Mouse (Mus musculus) forebrain, embryonic 10.5 days (tissue): ENCODE results near the gene Coro1c. TPM values are rescaled to one million over a fixed set of nuclear protein-coding genes. Genes with fewer than 3 reads are reported as not detected.

Source experiments
- DNase-seq: peaks from one replicate; pipeline ENCODE4 v3.0.0-alpha.2; 2017; ENCODE audit warnings: low spot score; ENCODE audit errors: extremely low spot score
- H3K27ac ChIP-seq: fragments of 300-500 bp; sonication (generic); 2 replicates; pipeline ENCODE4 v1.5.1; 2016; ENCODE audit warnings: mild to moderate bottlenecking
- H3K27me3 ChIP-seq: fragments of 300-500 bp; sonication (generic); 2 replicates; pipeline ENCODE4 v1.6.1; 2016; ENCODE audit warnings: mild to moderate bottlenecking; ENCODE audit not compliant: poor library complexity, severe bottlenecking
- H3K36me3 ChIP-seq: fragments of 300-500 bp; sonication (generic); replicated peaks from 2 replicates; pipeline ENCODE4 v1.6.1; 2016; ENCODE audit warnings: mild to moderate bottlenecking, moderate library complexity
- H3K4me1 ChIP-seq: fragments of 300-500 bp; sonication (generic); 2 replicates; pipeline ENCODE4 v1.6.1; 2016
- H3K4me3 ChIP-seq: fragments of 300-500 bp; sonication (generic); 2 replicates; pipeline ENCODE4 v1.5.1; 2016; ENCODE audit warnings: mild to moderate bottlenecking, moderate library complexity
- H3K9me3 ChIP-seq: fragments of 300-500 bp; sonication (generic); 2 replicates; pipeline ENCODE4 v1.6.1; 2016; ENCODE audit warnings: mild to moderate bottlenecking, moderate library complexity
- WGBS: fragments of 180-500 bp; shearing (Covaris S2); methylation state at CpG from one replicate; pipeline ENCODE4 v1.1.7; 2016; 5-methylcytosine and 5-hydroxymethylcytosine counted together
- polyA plus RNA-seq: library from polyadenylated mRNA; unstranded; fragments of >200 nt; fragmentation: Nextera tagmentation; extraction: Ambion mirVana; gene quantifications from 2 replicates; pipeline ENCODE4 v1.2.1, GENCODE M21; 2016

Coro1c gene
- polyA plus RNA-seq, 1 experiment from 2014 or later = 209 TPM

GRCm38 (mm10) chr5:113858550-113858949 lies 50.0 kb downstream of the Coro1c start:
- Histone ChIP-seq H3K4me3 (no peak overlapping the region), H3K4me1 (peaks cover 46% of the 10 kb centered on the region), H3K9me3 (0 out of 2 replicates have a peak, but pooled peaks cover 2% of the 10 kb centered on the region), H3K36me3 (peaks cover 68% of the 10 kb centered on the region), H3K27me3 (no peaks in the 10 kb centered on the region), H3K27ac (peak overlapping the region; percentile 37; the same call in 1 of the 2 replicates)
- no peak for DNase-seq
- 88% methylated on average over 10 of the region's 10 CpGs for WGBS

- Histone ChIP-seq H3K4me1 (peaks cover 44% of the 10 kb centered on the region), H3K27me3 (no peaks in the 10 kb centered on the region), H3K27ac (peak overlapping the region; percentile 2; the same call in 1 of the 2 replicates), H3K4me3 (no peak overlapping the region), H3K9me3 (0 out of 2 replicates have a peak, but pooled peaks cover 2% of the 10 kb centered on the region), H3K36me3 (peaks cover 68% of the 10 kb centered on the region)
- 76% methylated on average over 8 of the region's 8 CpGs for WGBS
- DNase-seq = no peak
These were observed 50.9 kb downstream of the Coro1c start for GRCm38 (mm10) chr5:113857631-113858030.

GRCm38 (mm10) chr5:113856631-113857030 lies 51.9 kb downstream of the Coro1c start:
- no peak overlapping the region for H3K4me3 ChIP-seq
- 87% methylated on average over 7 of the region's 7 CpGs for WGBS
- peaks cover 44% of the 10 kb centered on the region for H3K4me1 ChIP-seq
- H3K27ac ChIP-seq = peak overlapping the region; percentile 60
- H3K9me3 ChIP-seq = 0 out of 2 replicates have a peak, but pooled peaks cover 2% of the 10 kb centered on the region
- H3K27me3 ChIP-seq = no peaks in the 10 kb centered on the region
- no peak for DNase-seq
- peaks cover 67% of the 10 kb centered on the region for H3K36me3 ChIP-seq

GRCm38 (mm10) chr5:113855696-113856095 lies 52.9 kb downstream of the Coro1c start:
- Histone ChIP-seq H3K27me3 (no peaks in the 10 kb centered on the region), H3K36me3 (peaks cover 67% of the 10 kb centered on the region), H3K4me3 (no peak overlapping the region), H3K9me3 (no peaks in the 10 kb centered on the region), H3K27ac (peak overlapping the region; percentile 69), H3K4me1 (peaks cover 44% of the 10 kb centered on the region)
- 55% methylated on average over 3 of the region's 3 CpGs for WGBS
- no peak for DNase-seq

- no peaks in the 10 kb centered on the region for H3K9me3 ChIP-seq
- no peak for DNase-seq
- H3K4me3 ChIP-seq = no peak overlapping the region
- H3K4me1 ChIP-seq = peaks cover 44% of the 10 kb centered on the region
- peaks cover 67% of the 10 kb centered on the region for H3K36me3 ChIP-seq
- peak overlapping the region; percentile 69; the same call in 1 of the 2 replicates for H3K27ac ChIP-seq
- H3K27me3 ChIP-seq = no peaks in the 10 kb centered on the region
- WGBS = 91% methylated on average over 10 of the region's 10 CpGs
These were observed 53.4 kb downstream of the Coro1c start for GRCm38 (mm10) chr5:113855117-113855516.

- peaks cover 70% of the 10 kb centered on the region for H3K36me3 ChIP-seq
These were observed 54.1 kb downstream of the Coro1c start for GRCm38 (mm10) chr5:113854494-113854893.

GRCm38 (mm10) chr5:113853541-113853940 lies 55.0 kb downstream of the Coro1c start:
- DNase-seq = no peak
- no peak overlapping the region for H3K27ac ChIP-seq
- H3K9me3 ChIP-seq = no peaks in the 10 kb centered on the region; the same call in 1 of the 2 replicates
- H3K4me1 ChIP-seq = peaks cover 32% of the 10 kb centered on the region
- 91% methylated on average over 10 of the region's 10 CpGs for WGBS
- H3K36me3 ChIP-seq = peaks cover 78% of the 10 kb centered on the region
- no peaks in the 10 kb centered on the region for H3K27me3 ChIP-seq
- H3K4me3 ChIP-seq = no peak overlapping the region

More at GRCm38 (mm10) chr5:113854494-113854893, 54.1 kb downstream of the Coro1c start:
- 45% methylated on average over 14 of the region's 14 CpGs for WGBS
- no peaks in the 10 kb centered on the region for H3K9me3 ChIP-seq
- DNase-seq = peak; percentile 74
- no peak overlapping the region for H3K27ac ChIP-seq
- peaks cover 42% of the 10 kb centered on the region for H3K4me1 ChIP-seq
- no peaks in the 10 kb centered on the region for H3K27me3 ChIP-seq
- H3K4me3 ChIP-seq = no peak overlapping the region

- peaks cover 89% of the 10 kb centered on the region for H3K36me3 ChIP-seq
- no peak overlapping the region for H3K27ac ChIP-seq
- DNase-seq = no peak
- H3K27me3 ChIP-seq = no peaks in the 10 kb centered on the region
- no peak overlapping the region for H3K4me3 ChIP-seq
- H3K4me1 ChIP-seq = peaks cover 26% of the 10 kb centered on the region
- no peaks in the 10 kb centered on the region; the same call in 1 of the 2 replicates for H3K9me3 ChIP-seq
- WGBS = 93% methylated on average over 7 of the region's 7 CpGs
These were observed 56.1 kb downstream of the Coro1c start for GRCm38 (mm10) chr5:113852463-113852862.

- Histone ChIP-seq H3K36me3 (peaks cover 92% of the 10 kb centered on the region), H3K4me3 (no peak overlapping the region), H3K27me3 (no peaks in the 10 kb centered on the region), H3K9me3 (no peaks in the 10 kb centered on the region; the same call in 1 of the 2 replicates), H3K4me1 (peaks cover 9% of the 10 kb centered on the region), H3K27ac (no peak overlapping the region)
- no peak for DNase-seq
- 93% methylated on average over 8 of the region's 8 CpGs for WGBS
These were observed 57.8 kb downstream of the Coro1c start for GRCm38 (mm10) chr5:113850680-113851230.

GRCm38 (mm10) chr5:113847636-113848035 lies 60.9 kb downstream of the Coro1c start:
- Histone ChIP-seq H3K27me3 (no peaks in the 10 kb centered on the region), H3K4me1 (no peaks in the 10 kb centered on the region), H3K36me3 (peaks cover 99% of the 10 kb centered on the region), H3K27ac (no peak overlapping the region), H3K9me3 (no peaks in the 10 kb centered on the region; the same call in 1 of the 2 replicates), H3K4me3 (no peak overlapping the region)
- DNase-seq = no peak
- WGBS = 93% methylated on average over 9 of the region's 9 CpGs

GRCm38 (mm10) chr5:113846656-113847055 lies 61.9 kb downstream of the Coro1c start:
- no peaks in the 10 kb centered on the region for H3K4me1 ChIP-seq
- H3K4me3 ChIP-seq = no peak overlapping the region
- 93% methylated on average over 8 of the region's 8 CpGs for WGBS
- H3K36me3 ChIP-seq = peaks cover 100% of the 10 kb centered on the region
- H3K9me3 ChIP-seq = no peaks in the 10 kb centered on the region; the same call in 1 of the 2 replicates
- no peak overlapping the region for H3K27ac ChIP-seq
- H3K27me3 ChIP-seq = no peaks in the 10 kb centered on the region
- no peak for DNase-seq

GRCm38 (mm10) chr5:113845627-113846026 lies 62.9 kb downstream of the Coro1c start:
- 95% methylated on average over 8 of the region's 8 CpGs for WGBS
- Histone ChIP-seq H3K9me3 (no peaks in the 10 kb centered on the region; the same call in 1 of the 2 replicates), H3K27me3 (no peaks in the 10 kb centered on the region), H3K4me1 (no peaks in the 10 kb centered on the region), H3K36me3 (peaks cover 98% of the 10 kb centered on the region), H3K4me3 (no peak overlapping the region), H3K27ac (no peak overlapping the region)
- DNase-seq = no peak

GRCm38 (mm10) chr5:113844721-113845120 lies 63.8 kb downstream of the Coro1c start:
- 79% methylated on average over 7 of the region's 7 CpGs for WGBS
- Histone ChIP-seq H3K4me3 (no peak overlapping the region), H3K9me3 (no peaks in the 10 kb centered on the region; the same call in 1 of the 2 replicates), H3K4me1 (no peaks in the 10 kb centered on the region), H3K27me3 (no peaks in the 10 kb centered on the region), H3K27ac (no peak overlapping the region), H3K36me3 (peaks cover 98% of the 10 kb centered on the region)
- DNase-seq = peak; percentile 32
